7 mouse cellular contexts compared by ENCODE assay signal in the genomic region with DNA sequence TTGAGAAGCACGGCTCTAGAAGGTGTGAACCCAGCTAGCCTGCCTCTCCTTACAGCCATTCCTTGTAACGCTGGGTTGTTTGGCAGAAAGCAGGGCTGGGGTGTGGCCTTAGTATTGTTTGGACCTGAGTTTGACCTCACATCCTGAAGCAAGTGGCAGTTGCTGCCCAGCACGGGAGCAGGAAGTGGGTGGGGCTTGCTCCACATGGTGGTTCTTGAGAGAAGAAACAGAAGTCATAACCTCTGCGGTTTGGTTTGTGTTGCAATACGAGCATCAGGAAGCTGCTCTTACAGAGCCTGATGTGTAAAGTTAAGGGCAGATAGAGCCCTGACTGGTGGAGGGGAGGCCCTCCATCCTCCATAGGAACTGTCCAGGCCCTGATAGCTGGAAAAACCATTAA. TPM values are rescaled to one million over a fixed set of nuclear protein-coding genes. Genes with fewer than 3 reads are reported as not detected.
DNase-seq lines count a peak whose midpoint lies in the region; ATAC-seq and TF ChIP-seq lines count a peak whose summit lies in the region.

No protein-coding gene starts in this region.

- H3K36me3 ChIP-seq in G1E (replicated peaks): no peaks in the 10 kb centered on the region
- no peaks in the 10 kb centered on the region for H3K36me3 ChIP-seq in heart, adult 2 months (ENCODE audit: control insufficient read depth, insufficient read depth, low read length)
- no peaks in the 10 kb centered on the region for H3K36me3 ChIP-seq in kidney, postnatal 0 days (ENCODE audit: insufficient read depth, low read length)

- peak overlapping the region; percentile 81 for H3K27ac ChIP-seq in heart, adult 2 months
- H3K27ac ChIP-seq in kidney, postnatal 0 days: no peak overlapping the region

- ATAC-seq in G1E (ENCODE audit: extremely low read depth, insufficient number of reproducible peaks, low FRiP score, poor library complexity, severe bottlenecking): peak; percentile 90
- ATAC-seq in kidney, postnatal 0 days (replicated peaks; ENCODE audit: low FRiP score, low read depth): peak; percentile 77
- ATAC-seq in megakaryocyte, adult 5-6 weeks (ENCODE audit: poor library complexity, severe bottlenecking): peak; percentile 92

- DNase-seq in G1E (ENCODE audit: low spot score): peak; percentile 78
- DNase-seq in adrenal gland, postnatal 10 days: peak; percentile 73
- DNase-seq in heart, adult 2 months: peak; percentile 79 to 91
- DNase-seq in kidney, postnatal 0 days (ENCODE audit: low spot score): peak; percentile 88
- peak; percentile 91 for DNase-seq in thymus, postnatal 25 days
- DNase-seq in right cerebral cortex, postnatal 4 days: no peak

- TF ChIP-seq CTCF in G1E (IDR thresholded peaks at IDR 0.05; ENCODE audit: low read depth, low read length): no peak
- TF ChIP-seq CTCF in heart, adult 2 months (IDR thresholded peaks at IDR 0.05): no peak
- no peak for TF ChIP-seq CTCF in kidney, postnatal 0 days (IDR thresholded peaks at IDR 0.05; ENCODE audit: low read depth)

- no peak overlapping the region for H3K9ac ChIP-seq in heart, adult 2 months (ENCODE audit: low read depth, low read length)
- no peak overlapping the region for H3K9ac ChIP-seq in kidney, postnatal 0 days (ENCODE audit: low read depth, low read length)

- peaks cover 3% of the 10 kb centered on the region for H3K9me3 ChIP-seq in G1E (replicated peaks)
- no peaks in the 10 kb centered on the region for H3K9me3 ChIP-seq in kidney, postnatal 0 days (replicated peaks; ENCODE audit: low read length)

- peak; percentile 97 for TF ChIP-seq EP300 in heart, adult 2 months (IDR thresholded peaks at IDR 0.05; ENCODE audit: insufficient read depth, low read depth, low read length)

- no peaks in the 10 kb centered on the region for H3K27me3 ChIP-seq in G1E (ENCODE audit: insufficient read depth, low read length)
- no peaks in the 10 kb centered on the region for H3K27me3 ChIP-seq in heart, adult 2 months (ENCODE audit: control insufficient read depth, insufficient read depth, low read length)
- H3K27me3 ChIP-seq in kidney, postnatal 0 days (ENCODE audit: insufficient read depth, low read length): no peaks in the 10 kb centered on the region

- intact Hi-C loops in heart, adult 2 months (cut with DNase I): loop anchor here (2.0 to 5.0 kb wide), 2 partner anchors 18 to 68 kb away; partner anchors contain the start of gene Lbr

- TF ChIP-seq POLR2A in heart, adult 2 months (IDR thresholded peaks at IDR 0.05; ENCODE audit: insufficient read depth, low read depth, low read length): peak; percentile 75

- H3K79me2 ChIP-seq in heart, adult 2 months (replicated peaks; ENCODE audit: control insufficient read depth, insufficient read depth, low read length): no peaks in the 10 kb centered on the region

- H3K4me2 ChIP-seq in kidney, postnatal 0 days (ENCODE audit: low read length): no peak overlapping the region

- H3K4me1 ChIP-seq in G1E (ENCODE audit: insufficient read depth, low read depth, low read length): peaks cover 67% of the 10 kb centered on the region
- peaks cover 1% of the 10 kb centered on the region; the same call in 1 of the 2 replicates for H3K4me1 ChIP-seq in heart, adult 2 months (ENCODE audit: control insufficient read depth, insufficient read depth, low read length)
- H3K4me1 ChIP-seq in kidney, postnatal 0 days (replicated peaks; ENCODE audit: insufficient read depth, low read length): no peaks in the 10 kb centered on the region

- 18% methylated on average over 5 of the region's 5 CpGs for WGBS in heart, adult 2 months
- WGBS in kidney, postnatal 0 days: 9% methylated on average over 5 of the region's 5 CpGs

- peak overlapping the region; percentile 48; the same call in 1 of the 2 replicates for H3K4me3 ChIP-seq in G1E (ENCODE audit: low read depth, low read length)
- H3K4me3 ChIP-seq in heart, adult 2 months: no peak overlapping the region
- H3K4me3 ChIP-seq in kidney, postnatal 0 days (replicated peaks; ENCODE audit: low read depth, low read length): no peak overlapping the region

RNA-seq across cellular contexts. Expression of gene Lbr, which starts 17.8 kb away (rescaled TPM):
- total RNA-seq in G1E (2014; fragmentation: Nextera tagmentation) (191 and 239 TPM in 2 replicates), G1E (2017) (244 and 265 TPM in 2 replicates)
- 85.4 and 87.9 TPM in 2 replicates for polyA plus RNA-seq in G1E (2012)
- 10 to 100 TPM; 35.9 to 36.6 TPM for total RNA-seq in adrenal gland, postnatal 10 days (2021)
- 10 to 100 TPM; 23.6 to 24.7 TPM for total RNA-seq in heart, adult 2 months (2021)
- 12.3 and 17.9 TPM in 2 replicates for polyA plus RNA-seq in heart, adult 2 months (2012; rRNA removed)
- polyA plus RNA-seq in kidney, postnatal 0 days (2015; fragmentation: Nextera tagmentation; extraction: Ambion mirVana): 55.2 and 64.9 TPM in 2 replicates
- 457 and 500 TPM in 2 replicates for total RNA-seq in megakaryocyte, adult 5-6 weeks (2015)
- total RNA-seq in megakaryocyte, adult 5-6 weeks (2017): 415 and 440 TPM in 2 replicates

Comparison
In these comparisons a context has a peak if more than half of its experiments do, and no peak if none do; other contexts are left out.
1. RNA of gene Lbr, which starts 17.8 kb away (total RNA-seq): 415 to 500 TPM in megakaryocyte, adult 5-6 weeks and 191 to 265 TPM in G1E; 35.9 to 36.6 TPM in adrenal gland, postnatal 10 days and 23.6 to 24.7 TPM in heart, adult 2 months; every median in the first group is over 4 times any median in the second.
2. Peak in every context shown above with its lines, with median percentiles within 50 percentile points of each other: ATAC-seq.